Mouse (Mus musculus) midbrain, embryonic 14.5 days (tissue): Measurements from ENCODE around the gene Gm28576. TPM values are rescaled to one million over a fixed set of nuclear protein-coding genes. Genes with fewer than 3 reads are reported as not detected.
"Not testable (repeated sequence)": the region's sequence is repeated elsewhere in the genome, so short reads cannot be mapped to it uniquely, and the experiment has no call there.

Source experiments
- ATAC-seq: fragments of 200-750 bp; cut with Nextera tagmentation; 2 replicates; pipeline ENCODE4 v1.8.0; 2017; ENCODE audit warnings: moderate number of reproducible peaks, moderate library complexity; ENCODE audit not compliant: low FRiP score, low TSS enrichment
- DNase-seq: peaks from one replicate; pipeline ENCODE4 v3.0.0-alpha.2; 2015
- H3K27ac ChIP-seq: fragments of 300-500 bp; sonication (generic); replicated peaks from 2 replicates; pipeline ENCODE4 v1.5.1; 2014; ENCODE audit warnings: mild to moderate bottlenecking, low read depth, low read length, moderate library complexity
- H3K27me3 ChIP-seq: fragments of 300-500 bp; sonication (generic); 2 replicates; pipeline ENCODE4 v1.6.1; 2014; ENCODE audit warnings: low read length, control low read depth, mixed read lengths; ENCODE audit not compliant: control insufficient read depth, insufficient read depth
- H3K36me3 ChIP-seq: fragments of 300-500 bp; sonication (generic); 2 replicates; pipeline ENCODE4 v1.6.1; 2014; ENCODE audit warnings: low read length, control low read depth; ENCODE audit not compliant: control insufficient read depth, insufficient read depth
- H3K4me1 ChIP-seq: fragments of 300-500 bp; sonication (generic); 2 replicates; pipeline ENCODE4 v1.6.1; 2014; ENCODE audit warnings: mild to moderate bottlenecking, antibody characterized with exemption, low read length, control low read depth; ENCODE audit not compliant: control insufficient read depth, insufficient read depth
- H3K4me2 ChIP-seq: fragments of 300-500 bp; sonication (generic); 2 replicates; pipeline ENCODE4 v1.6.1; 2014; ENCODE audit warnings: mild to moderate bottlenecking, low read length, moderate library complexity
- H3K4me3 ChIP-seq: fragments of 300-500 bp; sonication (generic); replicated peaks from 2 replicates; pipeline ENCODE4 v1.5.1; 2014; ENCODE audit warnings: low read depth, low read length
- H3K9ac ChIP-seq: fragments of 300-500 bp; sonication (generic); replicated peaks from 2 replicates; pipeline ENCODE4 v1.6.1; 2014; ENCODE audit warnings: mild to moderate bottlenecking, low read length, moderate library complexity
- H3K9me3 ChIP-seq: fragments of 300-500 bp; sonication (generic); 2 replicates; pipeline ENCODE4 v1.6.1; 2016; ENCODE audit warnings: low read length, control low read depth, mixed read lengths; ENCODE audit not compliant: control insufficient read depth
- WGBS: fragments of 180-500 bp; shearing (Covaris S2); extraction: QIAGEN DNeasy Blood & Tissue Kit; methylation state at CpG from one replicate; pipeline ENCODE4 v1.1.7; 2014; 5-methylcytosine and 5-hydroxymethylcytosine counted together
- polyA plus RNA-seq: library from polyadenylated mRNA; unstranded; fragments of >200 nt; fragmentation: Nextera tagmentation; extraction: Ambion mirVana; gene quantifications from 2 replicates; pipeline ENCODE4 v1.2.1, GENCODE M21; 2014

The Gm28576 gene
- not detected in 2 replicates for polyA plus RNA-seq

GRCm38 (mm10) chrY:7722641-7723040 is at the start of gene Gm28576:
TSS of gene Gm28576 (plus strand) at chrY:7722941.
- not testable (repeated sequence) for H3K9ac ChIP-seq, H3K9me3 ChIP-seq, H3K4me2 ChIP-seq, H3K36me3 ChIP-seq, DNase-seq, H3K27me3 ChIP-seq, H3K4me3 ChIP-seq, H3K4me1 ChIP-seq, ATAC-seq, H3K27ac ChIP-seq
- WGBS: no CpG with 5 or more reads among the region's 8 CpGs

Other genes starting within 250 kb of the Gm28576 start
- not detected in 2 replicates for gene Gm20826, start 84.5 kb upstream of the Gm28576 start, polyA plus RNA-seq